Comparison of ENCODE assay signal across 33 mouse cellular contexts in the genomic region with DNA sequence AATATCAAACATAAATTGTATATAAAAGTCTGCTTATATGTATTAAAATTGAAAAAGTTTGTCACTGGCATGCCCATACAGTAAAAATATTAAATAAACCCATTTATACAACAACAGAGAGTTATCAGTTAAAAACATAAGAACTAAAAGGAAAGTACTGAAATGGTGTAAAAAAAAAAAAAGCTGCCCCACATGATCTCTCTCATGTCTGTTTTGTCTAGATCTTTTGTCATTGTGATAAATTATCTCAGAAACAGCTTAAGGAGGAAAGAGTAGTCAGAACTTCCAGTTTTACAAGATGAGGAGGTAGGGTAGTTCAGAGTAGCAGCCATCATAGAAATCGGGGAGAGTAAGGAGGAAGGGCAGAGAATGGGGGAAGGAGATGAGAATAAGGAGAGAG.
"Had no signal": no experiment of that assay in that cellular context is flagged by ENCODE, and none has a peak within 500 bp of the region (broad histone marks: within the 10 kb centered on the region; RNA-seq: fewer than 3 reads in every experiment).

No protein-coding gene starts in this region.

- H3K27me3 ChIP-seq: heart, embryonic 12.5 days; heart, embryonic 13.5 days; heart, embryonic 15.5 days; hindbrain, embryonic 12.5 days; hindbrain, embryonic 13.5 days; hindbrain, embryonic 15.5 days; intestine, embryonic 15.5 days; kidney, embryonic 15.5 days had no signal

- H3K27ac ChIP-seq: heart, embryonic 10.5 days; heart, embryonic 13.5 days; heart, embryonic 15.5 days; hindbrain, embryonic 10.5 days; hindbrain, embryonic 12.5 days; hindbrain, embryonic 13.5 days; hindbrain, embryonic 15.5 days; intestine, embryonic 15.5 days; kidney, embryonic 15.5 days; kidney, postnatal 0 days; layer of hippocampus, adult 2 months had no signal

- DNase-seq: heart, postnatal 10 days; heart, postnatal 14 days; heart, postnatal 36 days; heart, postnatal 4 days; kidney, adult 11 months; kidney, adult 18-20 months; kidney, adult 2 months; kidney, adult 8-10 months; kidney, adult 9 months; kidney, postnatal 10 days; kidney, postnatal 14 days; kidney, postnatal 25 days; kidney, postnatal 36 days; kidney, postnatal 4 days; layer of hippocampus, adult 9-11 months; layer of hippocampus, postnatal 36 days had no signal

- H3K9ac ChIP-seq: heart, embryonic 12.5 days; heart, embryonic 13.5 days; heart, embryonic 15.5 days; hindbrain, embryonic 12.5 days; hindbrain, embryonic 13.5 days; hindbrain, embryonic 15.5 days; intestine, embryonic 15.5 days; kidney, embryonic 15.5 days had no signal

- H3K4me3 ChIP-seq: heart, embryonic 10.5 days; heart, embryonic 12.5 days; heart, embryonic 13.5 days; heart, embryonic 15.5 days; hindbrain, embryonic 10.5 days; hindbrain, embryonic 12.5 days; hindbrain, embryonic 13.5 days; hindbrain, embryonic 15.5 days; intestine, embryonic 15.5 days; kidney, embryonic 15.5 days; layer of hippocampus, adult 2 months had no signal

- H3K9me3 ChIP-seq: heart, embryonic 10.5 days; heart, embryonic 12.5 days; heart, embryonic 13.5 days; heart, embryonic 15.5 days; hindbrain, embryonic 10.5 days; hindbrain, embryonic 12.5 days; hindbrain, embryonic 13.5 days; hindbrain, embryonic 15.5 days; intestine, embryonic 15.5 days; kidney, embryonic 15.5 days had no signal

- H3K4me2 ChIP-seq: heart, embryonic 11.5 days; heart, embryonic 12.5 days; heart, embryonic 13.5 days; heart, embryonic 15.5 days; hindbrain, embryonic 12.5 days; hindbrain, embryonic 13.5 days; hindbrain, embryonic 15.5 days; intestine, embryonic 15.5 days; kidney, embryonic 15.5 days had no signal

- H3K4me1 ChIP-seq: heart, embryonic 10.5 days; heart, embryonic 12.5 days; heart, embryonic 13.5 days; heart, embryonic 15.5 days; hindbrain, embryonic 10.5 days; hindbrain, embryonic 12.5 days; hindbrain, embryonic 13.5 days; hindbrain, embryonic 15.5 days; intestine, embryonic 15.5 days; kidney, embryonic 15.5 days had no signal

- ATAC-seq: hindbrain, embryonic 16.5 days; inflammation-experienced regulatory T-cells, adult 6 months; intestine, embryonic 15.5 days; intestine, embryonic 16.5 days; intestine, postnatal 0 days had no signal

- H3K36me3 ChIP-seq: heart, embryonic 10.5 days; heart, embryonic 12.5 days; heart, embryonic 13.5 days; heart, embryonic 15.5 days; hindbrain, embryonic 10.5 days; hindbrain, embryonic 12.5 days; hindbrain, embryonic 13.5 days; hindbrain, embryonic 15.5 days; intestine, embryonic 15.5 days; kidney, embryonic 15.5 days had no signal
